Mouse (Mus musculus): ENCODE results near the gene Fmod. TPM values are rescaled to one million over a fixed set of nuclear protein-coding genes. Genes with fewer than 3 reads are reported as not detected.

The Fmod gene
- polyA plus RNA-seq, 1 experiment from 2014 or later: 4.0 TPM

DNA sequence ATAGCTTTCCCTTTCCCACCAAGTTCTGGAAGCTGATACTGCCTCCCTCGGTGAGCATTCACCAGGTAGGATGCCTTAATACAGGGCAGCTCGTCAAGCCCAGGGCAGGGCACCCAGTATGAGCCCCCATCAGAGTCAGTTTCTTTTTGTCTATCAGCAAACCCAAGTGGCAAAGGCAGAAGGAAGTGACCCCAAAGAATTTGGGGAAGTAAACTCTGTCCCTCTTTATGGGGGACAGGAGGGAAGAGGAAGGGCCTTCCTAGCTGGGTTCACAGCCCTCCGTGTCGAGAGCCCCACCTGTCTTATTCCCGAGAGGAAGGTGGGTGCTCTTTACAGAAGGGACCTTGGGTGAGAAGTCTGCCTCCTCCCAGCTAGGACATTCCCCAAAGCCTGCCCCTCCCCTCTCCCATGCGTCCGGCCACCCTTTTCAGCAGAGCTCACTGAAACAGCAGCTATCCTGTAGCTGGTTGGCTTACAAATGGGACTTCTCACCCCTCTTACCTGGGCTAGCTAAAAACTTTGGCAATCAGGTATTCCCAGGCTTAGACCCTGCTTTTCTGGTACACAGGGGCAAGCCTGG is 58.1 kb downstream of the Fmod start:
- Histone ChIP-seq H3K4me3 (ENCODE audit: low read length) (no peak overlapping the region), H3K9ac (ENCODE audit: low read depth, low read length) (no peak overlapping the region), H3K27ac (ENCODE audit: low read depth, low read length) (no peak overlapping the region), H3K9me3 (ENCODE audit: control insufficient read depth, low read length) (no peaks in the 10 kb centered on the region), H3K36me3 (ENCODE audit: control insufficient read depth, insufficient read depth, low read length) (no peaks in the 10 kb centered on the region), H3K27me3 (ENCODE audit: control insufficient read depth, insufficient read depth, low read length) (no peaks in the 10 kb centered on the region), H3K4me1 (ENCODE audit: control insufficient read depth, insufficient read depth, low read length) (peaks cover 38% of the 10 kb centered on the region), H3K4me2 (replicated peaks; ENCODE audit: low read depth, low read length) (no peak overlapping the region)
- 69% methylated on average over 7 of the region's 7 CpGs for WGBS
- no peak for ATAC-seq (ENCODE audit: low FRiP score, low TSS enrichment)

DNA sequence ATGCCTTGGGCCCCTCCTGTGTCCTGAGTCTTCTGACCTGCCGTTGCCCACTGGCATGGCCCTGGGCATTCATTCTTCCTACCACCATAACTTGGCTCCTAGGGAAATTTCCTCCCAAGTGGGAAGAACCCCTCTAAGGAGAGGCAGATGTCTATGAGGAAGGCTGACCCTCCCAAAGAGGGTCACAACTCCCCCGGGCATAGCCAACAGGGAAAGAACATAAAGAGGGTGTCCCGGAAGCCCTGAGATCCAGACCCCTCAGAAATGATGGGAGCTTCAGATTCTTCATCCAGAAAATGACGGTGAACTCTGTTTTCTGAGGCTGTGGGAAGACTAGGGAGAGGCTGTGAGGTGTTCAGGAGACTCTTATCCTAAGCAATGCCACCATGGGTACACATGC is 58.7 kb downstream of the Fmod start:
- Histone ChIP-seq H3K9me3 (ENCODE audit: control insufficient read depth, low read length) (no peaks in the 10 kb centered on the region), H3K4me3 (ENCODE audit: low read length) (no peak overlapping the region), H3K4me2 (replicated peaks; ENCODE audit: low read depth, low read length) (no peak overlapping the region), H3K36me3 (ENCODE audit: control insufficient read depth, insufficient read depth, low read length) (no peaks in the 10 kb centered on the region), H3K4me1 (ENCODE audit: control insufficient read depth, insufficient read depth, low read length) (peaks cover 38% of the 10 kb centered on the region), H3K27me3 (ENCODE audit: control insufficient read depth, insufficient read depth, low read length) (no peaks in the 10 kb centered on the region), H3K27ac (ENCODE audit: low read depth, low read length) (0 out of 2 replicates have a peak overlapping the region, but pooled peaks have one; percentile 7), H3K9ac (ENCODE audit: low read depth, low read length) (0 out of 2 replicates have a peak overlapping the region, but pooled peaks have one; percentile 28)
- no peak for ATAC-seq (ENCODE audit: low FRiP score, low TSS enrichment)
- 81% methylated on average over 4 of the region's 4 CpGs for WGBS

DNA sequence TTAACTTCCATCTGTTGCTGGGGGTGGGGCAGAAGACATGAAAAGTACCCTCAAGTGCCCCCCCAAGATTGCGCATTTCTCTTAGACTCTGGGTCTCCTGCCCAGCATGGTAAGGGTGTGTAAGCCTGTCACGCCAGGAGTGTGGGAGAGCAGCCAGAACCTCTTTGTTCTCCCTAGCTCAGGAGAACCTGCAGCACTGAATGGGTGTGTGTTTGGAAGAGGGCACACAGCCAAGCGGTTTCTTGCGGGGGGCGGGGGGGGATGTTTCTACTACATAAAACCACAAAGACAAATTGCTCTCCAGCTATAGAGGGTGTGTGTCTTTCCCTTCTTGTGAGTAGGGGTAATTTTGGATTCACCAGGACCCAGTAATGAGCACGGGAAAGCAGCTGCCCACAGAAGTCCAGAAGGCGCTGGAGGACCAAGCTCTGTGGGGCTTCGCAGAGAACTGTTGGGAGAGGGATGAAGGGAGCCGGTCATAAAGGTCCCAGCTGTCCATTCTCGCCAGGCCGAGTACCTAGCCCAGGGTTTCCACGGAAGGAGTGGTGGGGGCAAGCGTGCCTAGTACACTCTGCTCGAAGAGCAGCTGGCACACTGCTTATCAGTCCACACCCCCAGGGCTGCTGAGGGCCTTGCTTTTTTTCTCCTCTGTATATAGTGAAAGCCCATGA is 59.3 kb downstream of the Fmod start:
- no peaks in the 10 kb centered on the region for H3K36me3 ChIP-seq (ENCODE audit: control insufficient read depth, insufficient read depth, low read length)
- no peak overlapping the region for H3K4me2 ChIP-seq (replicated peaks; ENCODE audit: low read depth, low read length)
- ATAC-seq (ENCODE audit: low FRiP score, low TSS enrichment): no peak
- H3K9me3 ChIP-seq (ENCODE audit: control insufficient read depth, low read length): no peaks in the 10 kb centered on the region
- 0 out of 2 replicates have a peak overlapping the region, but pooled peaks have one; percentile 7 for H3K27ac ChIP-seq (ENCODE audit: low read depth, low read length)
- H3K4me1 ChIP-seq (ENCODE audit: control insufficient read depth, insufficient read depth, low read length): peaks cover 38% of the 10 kb centered on the region
- no peak overlapping the region for H3K4me3 ChIP-seq (ENCODE audit: low read length)
- H3K27me3 ChIP-seq (ENCODE audit: control insufficient read depth, insufficient read depth, low read length): no peaks in the 10 kb centered on the region
- 0 out of 2 replicates have a peak overlapping the region, but pooled peaks have one; percentile 28 for H3K9ac ChIP-seq (ENCODE audit: low read depth, low read length)
- 54% methylated on average over 14 of the region's 14 CpGs for WGBS

DNA sequence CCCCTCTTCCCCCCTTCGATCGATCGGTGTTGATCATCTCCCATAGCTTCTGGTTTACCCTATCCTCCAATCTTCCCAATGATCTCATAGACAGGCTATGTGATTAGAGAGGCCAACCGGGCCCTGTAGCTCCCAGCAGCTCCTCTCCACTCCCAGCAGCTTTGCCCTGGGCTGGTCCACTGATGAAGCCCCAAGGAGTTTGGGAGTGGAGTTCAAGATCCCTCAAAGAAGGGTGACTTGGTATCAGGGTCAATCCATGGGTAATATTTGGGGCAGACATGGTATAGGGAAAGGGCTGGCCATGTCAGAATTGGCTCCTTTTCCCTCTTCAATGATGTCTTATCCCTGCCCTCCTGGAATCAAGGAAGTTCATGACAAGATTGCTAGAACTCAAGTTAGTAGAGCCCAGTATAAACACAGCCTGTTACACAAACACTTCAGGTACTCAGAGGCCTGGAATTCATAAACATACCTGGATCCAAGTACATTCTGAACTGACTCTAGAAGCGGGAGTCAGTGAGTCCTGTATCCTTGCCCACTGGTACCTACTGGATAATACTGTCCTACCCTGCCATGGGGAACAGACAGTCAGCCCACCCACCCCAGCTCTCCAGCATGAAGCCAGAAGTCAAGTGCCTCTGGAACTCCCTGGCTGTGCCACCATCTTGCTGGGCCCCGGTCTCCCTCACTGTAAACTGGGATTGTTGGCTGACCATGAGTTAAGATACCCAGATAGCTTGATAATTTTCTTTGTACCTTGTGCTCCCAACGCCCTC is 60.2 kb downstream of the Fmod start:
- Histone ChIP-seq H3K9me3 (ENCODE audit: control insufficient read depth, low read length) (no peaks in the 10 kb centered on the region), H3K9ac (ENCODE audit: low read depth, low read length) (no peak overlapping the region), H3K27ac (ENCODE audit: low read depth, low read length) (peak overlapping the region; percentile 93; the same call in 1 of the 2 replicates), H3K4me3 (ENCODE audit: low read length) (no peak overlapping the region), H3K4me2 (replicated peaks; ENCODE audit: low read depth, low read length) (no peak overlapping the region), H3K4me1 (ENCODE audit: control insufficient read depth, insufficient read depth, low read length) (peaks cover 35% of the 10 kb centered on the region), H3K27me3 (ENCODE audit: control insufficient read depth, insufficient read depth, low read length) (no peaks in the 10 kb centered on the region), H3K36me3 (ENCODE audit: control insufficient read depth, insufficient read depth, low read length) (no peaks in the 10 kb centered on the region)
- WGBS: 89% methylated on average over 7 of the region's 7 CpGs
- ATAC-seq (ENCODE audit: low FRiP score, low TSS enrichment): no peak

Other genes starting within 250 kb of the Fmod start
- gene Atp2b4, start 236.2 kb upstream of the Fmod start, polyA plus RNA-seq (2014; fragmentation: Nextera tagmentation; extraction: Ambion mirVana): 5.2 and 9.6 TPM in 2 replicates
- 0.26 TPM in 1 of 2 replicates, not detected in the other for gene Optc, start 129.3 kb upstream of the Fmod start, polyA plus RNA-seq (2014; fragmentation: Nextera tagmentation; extraction: Ambion mirVana)
- 0.39 and 0.84 TPM in 2 replicates for gene Prelp, start 115.8 kb upstream of the Fmod start, polyA plus RNA-seq (2014; fragmentation: Nextera tagmentation; extraction: Ambion mirVana)
- 20.8 and 28.6 TPM in 2 replicates for gene Btg2, start 41.9 kb downstream of the Fmod start, polyA plus RNA-seq (2014; fragmentation: Nextera tagmentation; extraction: Ambion mirVana)
- 0.14 and 0.28 TPM in 2 replicates for gene Chit1, start 74.0 kb downstream of the Fmod start, polyA plus RNA-seq (2014; fragmentation: Nextera tagmentation; extraction: Ambion mirVana)
- 0.57 and 1.6 TPM in 2 replicates for gene Chil1, start 144.9 kb downstream of the Fmod start, polyA plus RNA-seq (2014; fragmentation: Nextera tagmentation; extraction: Ambion mirVana)
- 0.27 and 0.36 TPM in 2 replicates for gene Mybph, start 156.2 kb downstream of the Fmod start, polyA plus RNA-seq (2014; fragmentation: Nextera tagmentation; extraction: Ambion mirVana)
- 3.2 TPM in 2 replicates for gene Adora1, start 198.2 kb downstream of the Fmod start, polyA plus RNA-seq (2014; fragmentation: Nextera tagmentation; extraction: Ambion mirVana)

Measured in kidney, embryonic 14.5 days (tissue).